Mouse (Mus musculus): ENCODE measurements around the gene Bpifb4. TPM values are rescaled to one million over a fixed set of nuclear protein-coding genes. Genes with fewer than 3 reads are reported as not detected.

Bpifb4 gene
- polyA plus RNA-seq, 1 experiment from 2014 or later, result not detected

Other genes with a start within 250 kb of the Bpifb4 start
- gene Dnmt3c, start 241.6 kb upstream of the Bpifb4 start, polyA plus RNA-seq (2015; fragmentation: Nextera tagmentation; extraction: Ambion mirVana), result 0.06 TPM in 1 of 2 replicates, not detected in the other
- 212 and 252 TPM in 2 replicates for gene Mapre1, start 196.9 kb upstream of the Bpifb4 start, polyA plus RNA-seq (2015; fragmentation: Nextera tagmentation; extraction: Ambion mirVana)
- gene Efcab8, start 158.3 kb upstream of the Bpifb4 start, polyA plus RNA-seq (2015; fragmentation: Nextera tagmentation; extraction: Ambion mirVana), result 0.23 and 0.29 TPM in 2 replicates
- gene Sun5, start 67.1 kb upstream of the Bpifb4 start, polyA plus RNA-seq (2015; fragmentation: Nextera tagmentation; extraction: Ambion mirVana), result not detected in 2 replicates
- not detected in 2 replicates for gene Bpifb2, start 63.2 kb upstream of the Bpifb4 start, polyA plus RNA-seq (2015; fragmentation: Nextera tagmentation; extraction: Ambion mirVana)
- not detected in 2 replicates for gene Bpifb6, start 37.8 kb upstream of the Bpifb4 start, polyA plus RNA-seq (2015; fragmentation: Nextera tagmentation; extraction: Ambion mirVana)
- not detected in 2 replicates for gene Bpifb3, start 20.0 kb upstream of the Bpifb4 start, polyA plus RNA-seq (2015; fragmentation: Nextera tagmentation; extraction: Ambion mirVana)
- gene Bpifa6, start 36.7 kb downstream of the Bpifb4 start, polyA plus RNA-seq (2015; fragmentation: Nextera tagmentation; extraction: Ambion mirVana), result not detected in 2 replicates
- not detected in 2 replicates for gene Bpifa2, start 70.1 kb downstream of the Bpifb4 start, polyA plus RNA-seq (2015; fragmentation: Nextera tagmentation; extraction: Ambion mirVana)
- gene Bpifa3, start 192.1 kb downstream of the Bpifb4 start, polyA plus RNA-seq (2015; fragmentation: Nextera tagmentation; extraction: Ambion mirVana), result not detected in 2 replicates
- 0.27 TPM in 1 of 2 replicates, not detected in the other for gene Bpifa1, start 204.7 kb downstream of the Bpifb4 start, polyA plus RNA-seq (2015; fragmentation: Nextera tagmentation; extraction: Ambion mirVana)
- gene Bpifa5, start 224.4 kb downstream of the Bpifb4 start, polyA plus RNA-seq (2015; fragmentation: Nextera tagmentation; extraction: Ambion mirVana), result not detected in 2 replicates

Data from stomach, embryonic 16.5 days (tissue).